Mouse (Mus musculus) kidney, adult 18-20 months (tissue): Measurements from ENCODE around the gene 1600014C10Rik.

ENCODE experiments used
- DNase-seq: peaks from one replicate; pipeline ENCODE4 v3.0.0; 2021

1600014C10Rik gene

DNA sequence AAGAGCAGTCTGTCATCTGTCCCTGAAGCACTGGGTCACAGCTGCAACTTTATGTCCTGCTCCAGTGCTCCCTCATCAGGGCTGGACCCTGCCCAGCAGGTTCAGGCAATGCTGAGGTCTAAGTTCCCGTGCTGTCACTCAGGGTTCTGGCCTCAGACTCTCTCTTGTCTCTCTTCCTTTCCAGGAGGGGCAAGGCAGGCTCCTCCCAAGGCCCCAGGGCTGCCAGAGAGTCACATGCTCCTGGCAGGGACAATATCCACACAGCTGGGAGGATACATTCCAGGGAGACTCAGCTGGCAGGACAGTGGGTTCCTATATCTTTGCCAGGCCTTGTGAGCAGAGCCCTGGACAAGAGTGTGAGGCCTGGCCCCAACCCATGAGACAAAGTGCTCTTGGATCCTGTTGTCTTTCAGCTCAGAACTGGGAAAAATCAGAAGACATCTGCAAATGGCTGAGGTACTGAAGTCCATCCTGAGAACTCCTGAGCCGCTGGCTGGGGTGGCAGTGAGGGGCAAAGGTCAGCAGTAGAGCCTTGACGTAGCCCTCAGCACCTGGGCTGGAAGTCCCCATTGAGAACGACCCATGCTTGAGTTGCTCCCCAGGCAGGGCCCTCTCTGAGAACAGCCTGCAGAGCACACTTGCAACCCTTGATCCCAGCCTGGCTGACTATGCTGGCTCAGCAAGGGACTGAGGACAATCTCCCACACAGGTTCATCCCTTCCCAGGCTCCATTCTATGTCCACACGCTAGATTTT lies 34.6 kb downstream of the 1600014C10Rik start:
- peak; percentile 94 for DNase-seq

DNA sequence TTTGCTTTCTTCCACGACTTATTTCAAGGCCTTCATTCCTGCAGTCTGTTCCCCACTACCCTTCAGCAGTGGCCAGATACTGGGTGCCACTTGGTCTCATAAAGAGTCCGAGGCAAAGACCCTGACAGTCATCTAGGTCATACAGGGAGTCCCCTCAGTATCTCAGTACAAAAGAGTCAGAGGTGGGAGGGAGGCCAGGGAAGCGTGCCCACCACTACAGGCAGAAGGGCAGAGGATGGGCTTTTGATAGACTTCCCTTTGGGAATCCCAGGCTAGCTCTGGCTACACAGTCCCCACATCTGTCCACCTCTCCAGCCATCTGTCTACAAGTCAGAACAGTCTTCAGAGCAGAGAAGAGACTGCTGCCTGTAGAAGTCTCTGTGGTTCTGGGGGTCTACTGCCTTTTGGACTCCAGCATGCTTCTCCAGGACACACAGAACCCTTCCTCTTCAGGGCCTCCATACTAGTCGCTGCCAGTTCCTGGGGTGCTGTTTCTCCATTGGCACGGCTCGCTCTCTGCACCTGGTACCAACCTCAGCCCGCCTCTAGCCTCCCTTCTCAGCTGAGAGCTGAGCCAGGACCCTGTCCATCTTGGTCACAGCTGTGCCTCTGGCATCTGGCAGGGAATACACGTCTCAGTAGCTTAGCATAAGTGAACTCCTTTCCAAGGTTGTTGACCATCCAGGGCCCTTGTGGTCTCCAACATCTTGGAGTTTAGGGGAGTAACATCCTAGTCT lies 35.8 kb downstream of the 1600014C10Rik start:
- no peak for DNase-seq

DNA sequence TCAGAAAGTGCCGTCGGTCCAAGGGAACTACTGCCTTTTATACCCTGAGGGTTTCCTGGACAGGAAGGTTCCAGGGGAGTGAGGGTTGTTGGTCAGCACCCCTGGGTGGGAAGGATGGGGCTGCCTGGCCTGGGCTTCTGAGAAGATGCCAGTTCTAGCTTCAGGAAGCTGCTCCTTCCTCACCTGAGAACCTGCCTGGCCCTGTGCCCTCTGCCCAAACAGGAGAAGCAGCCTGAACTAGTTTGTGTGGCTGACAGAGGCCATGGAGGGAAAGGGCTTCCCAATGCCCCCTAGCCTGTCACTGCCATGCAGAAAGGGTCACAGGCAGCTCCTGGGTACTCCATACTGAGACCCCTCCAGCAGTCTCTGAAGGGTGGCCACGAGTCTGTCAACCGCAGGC lies 36.5 kb downstream of the 1600014C10Rik start:
- no peak for DNase-seq

DNA sequence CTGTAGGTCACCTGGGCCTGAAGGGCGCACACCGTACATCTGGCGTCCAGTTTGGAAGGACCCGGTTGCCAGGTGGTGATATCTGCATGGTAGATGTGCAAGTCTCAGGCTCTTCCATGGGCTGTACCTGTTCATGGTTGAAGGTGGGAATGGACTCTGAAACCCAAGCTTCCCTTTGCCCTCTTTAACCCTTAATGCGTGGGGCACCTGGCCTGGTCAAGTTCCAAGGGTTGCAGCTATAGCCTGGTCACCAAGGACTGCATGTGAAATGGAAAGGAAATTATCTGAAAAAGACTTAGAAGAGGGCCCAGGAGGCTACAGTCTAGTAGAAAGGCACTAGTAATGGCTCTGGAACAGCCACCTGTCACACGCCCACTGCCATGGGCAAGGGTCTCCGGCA lies 37.8 kb downstream of the 1600014C10Rik start:
- no peak for DNase-seq

DNA sequence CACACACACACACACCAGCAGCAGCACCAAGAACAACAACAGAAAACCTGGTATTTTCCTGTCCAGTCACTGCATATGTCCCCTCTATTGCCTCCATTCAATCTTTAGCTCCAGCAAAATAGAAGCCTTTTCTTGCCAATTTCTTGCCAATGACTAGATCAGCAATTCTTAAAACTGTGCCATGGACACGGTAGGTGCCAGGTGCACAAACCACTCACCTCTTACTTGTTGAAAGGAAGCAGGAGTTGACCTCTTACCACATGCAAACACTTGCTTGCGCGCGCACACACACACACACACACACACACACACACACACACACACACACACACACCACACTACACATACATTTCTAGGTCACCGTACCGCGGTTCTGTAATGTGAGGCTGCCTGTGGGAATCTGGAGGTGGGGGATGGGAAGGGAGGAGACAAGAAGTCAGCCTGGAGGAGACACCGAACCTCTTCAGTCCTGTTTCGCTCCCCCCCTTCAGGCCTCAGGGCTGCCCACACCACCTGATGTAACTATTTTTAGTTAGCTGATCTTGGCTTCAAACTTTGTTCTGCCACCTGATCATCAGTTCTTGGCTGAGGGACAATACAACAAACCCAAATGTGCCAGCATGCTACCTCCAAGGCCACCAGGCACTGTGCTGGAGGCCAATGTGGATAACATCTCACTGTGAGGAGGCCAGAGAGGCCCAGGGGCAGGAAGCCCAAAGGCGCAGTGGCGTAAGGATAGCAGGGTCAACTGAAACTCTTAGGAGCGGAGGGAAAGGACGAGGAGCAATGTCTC lies 41.8 kb downstream of the 1600014C10Rik start:
- peak; percentile 45 for DNase-seq

DNA sequence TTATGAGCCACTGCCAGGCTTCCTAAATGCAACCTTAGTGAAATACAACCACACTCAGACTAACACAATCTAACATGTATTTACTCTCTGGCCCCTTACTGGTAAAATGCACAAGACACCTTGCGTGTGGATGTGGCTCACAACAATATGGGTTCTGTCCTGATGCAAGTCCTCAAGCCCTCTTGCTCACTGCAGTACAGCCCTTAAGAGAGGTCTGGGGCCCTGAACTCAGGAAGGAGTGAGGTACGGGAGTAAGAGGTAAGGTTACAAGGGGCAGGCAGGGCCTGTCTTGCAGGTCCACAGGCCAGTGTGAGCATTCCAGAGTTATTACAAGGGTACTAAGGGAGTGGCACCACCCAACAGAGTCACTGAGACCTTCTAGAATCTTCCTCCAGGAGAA lies 43.2 kb downstream of the 1600014C10Rik start:
- DNase-seq, result no peak

DNA sequence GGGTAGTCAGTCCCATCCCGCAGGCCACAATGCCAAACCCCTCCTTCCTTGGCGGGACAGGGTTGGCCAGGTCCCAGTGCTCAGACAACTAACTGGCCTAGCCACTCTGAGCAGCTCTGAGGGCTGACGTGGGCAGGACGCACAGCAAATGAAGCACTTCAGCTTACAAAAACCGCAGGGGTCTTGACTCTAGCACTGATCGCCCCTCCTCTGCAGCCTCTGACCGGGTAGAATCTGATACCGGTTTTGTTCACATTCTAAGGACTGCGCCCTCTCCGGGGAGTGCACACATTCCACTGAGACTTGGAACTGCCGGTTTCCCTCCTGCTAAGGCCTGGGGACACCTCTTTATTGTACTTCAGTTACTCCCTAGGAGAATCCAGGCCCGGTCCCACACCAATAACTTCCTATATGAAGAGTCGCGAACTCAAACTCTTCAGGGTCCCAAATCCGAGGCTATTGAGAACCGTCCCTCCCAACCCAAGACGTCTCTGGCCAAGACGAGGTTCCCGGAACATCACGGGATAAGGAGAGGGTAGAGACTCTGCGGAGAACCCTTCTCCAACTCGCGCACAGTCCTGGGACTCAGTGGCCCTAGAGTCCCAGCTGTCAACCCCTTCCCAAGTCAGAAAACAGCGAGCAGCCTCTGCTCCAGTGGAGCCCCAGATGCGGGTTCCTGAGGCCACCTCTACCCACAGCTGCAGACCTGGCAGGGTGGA lies 44.3 kb downstream of the 1600014C10Rik start:
- peak; percentile 81 for DNase-seq

DNA sequence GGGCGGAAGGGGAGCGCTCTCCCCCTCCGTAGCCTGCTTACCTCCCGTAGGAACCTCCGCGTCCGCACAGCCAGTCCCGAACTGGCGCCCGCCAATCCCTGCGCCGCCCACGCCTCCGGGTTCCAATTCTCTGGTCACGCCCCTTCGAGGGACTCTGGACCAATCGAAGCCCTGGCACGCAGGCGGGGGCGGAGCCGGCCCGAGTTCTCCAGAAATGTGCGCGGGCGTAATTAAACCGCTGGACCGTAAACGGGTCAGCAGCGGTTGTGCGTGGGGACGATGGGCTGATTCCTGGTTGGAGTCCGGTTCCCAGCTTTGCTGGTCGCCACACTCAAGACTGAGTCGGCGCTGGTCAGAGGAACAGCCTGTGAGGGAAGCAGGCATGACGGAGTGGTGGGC lies 44.9 kb downstream of the 1600014C10Rik start, which contains the start of gene Plekhf1:
Gene Plekhf1 (minus strand): TSS at position 117 of the 399 bp plus-strand sequence.
- DNase-seq, result peak; percentile 96

DNA sequence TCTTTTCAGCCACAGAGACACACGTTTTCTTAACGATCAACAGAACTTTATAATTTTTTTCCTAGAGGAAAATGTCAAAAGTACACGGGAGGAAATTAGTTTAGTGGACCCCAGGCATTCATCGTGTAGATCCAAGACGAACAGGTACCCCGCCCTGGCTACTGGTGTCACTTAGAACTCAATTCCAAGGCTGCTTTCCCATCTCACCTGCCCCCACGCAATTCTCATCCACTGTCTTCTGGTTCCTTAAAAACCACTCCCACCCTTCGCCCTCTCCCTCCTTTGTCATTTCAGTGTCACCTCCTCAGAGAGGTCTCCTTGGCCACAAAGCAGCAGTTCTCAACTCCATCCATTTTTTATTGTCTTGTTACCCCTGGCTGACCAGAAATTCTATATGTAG lies 45.3 kb downstream of the 1600014C10Rik start:
- DNase-seq, result no peak

DNA sequence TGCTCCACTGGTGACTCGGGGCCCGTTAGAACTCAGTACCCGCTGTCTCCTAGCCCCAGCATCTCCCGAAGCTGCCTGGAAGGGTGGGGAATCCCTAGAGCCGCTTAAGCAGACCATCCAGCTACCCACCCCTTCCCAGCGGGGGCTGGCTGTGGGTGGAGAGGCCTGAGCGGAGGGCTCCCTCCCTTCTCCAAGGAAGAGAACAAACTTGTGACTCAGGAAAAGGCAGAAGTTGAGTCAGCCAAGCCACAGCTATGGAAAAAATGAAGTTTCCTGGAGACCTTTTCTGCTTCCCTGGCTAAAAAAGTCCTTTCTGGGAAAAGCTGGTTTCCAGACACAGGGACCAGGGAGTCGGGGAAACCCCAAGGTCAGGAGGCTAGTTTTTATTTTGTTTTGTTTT lies 47.3 kb downstream of the 1600014C10Rik start:
- no peak for DNase-seq

DNA sequence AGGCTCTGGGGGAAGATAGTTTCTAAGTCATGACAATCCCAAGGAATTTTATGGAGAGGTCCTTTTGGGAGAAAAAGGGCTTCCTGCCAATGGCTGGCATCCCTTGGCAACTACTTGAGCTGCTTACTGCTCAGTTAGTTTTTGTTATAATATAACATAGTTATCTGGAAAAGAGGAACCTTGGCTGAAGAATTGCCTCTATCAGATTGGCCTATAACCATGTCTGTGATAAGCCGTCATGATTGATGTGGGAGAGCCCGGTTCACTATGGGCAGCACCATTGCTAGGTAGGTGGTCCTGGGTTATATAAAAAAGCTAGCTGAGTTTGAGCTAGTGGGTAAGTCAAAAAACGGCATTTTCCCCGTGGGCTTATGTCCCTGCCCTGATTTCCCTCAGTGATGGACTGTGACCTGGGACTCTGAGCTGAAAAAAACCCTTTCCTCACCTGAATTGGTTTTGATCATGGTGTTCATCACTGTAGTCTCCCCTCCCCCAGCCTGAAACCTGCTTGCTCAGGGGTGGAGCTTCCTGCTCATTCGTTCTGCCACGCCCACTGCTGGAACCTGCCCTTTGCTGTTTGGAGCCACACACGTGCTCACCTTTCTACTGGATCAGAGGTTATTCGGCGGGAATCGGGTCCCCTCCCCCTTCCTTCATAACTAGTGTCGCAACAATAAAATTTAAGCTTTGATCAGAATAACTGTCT lies 53.5 kb downstream of the 1600014C10Rik start:
- DNase-seq, result no peak

DNA sequence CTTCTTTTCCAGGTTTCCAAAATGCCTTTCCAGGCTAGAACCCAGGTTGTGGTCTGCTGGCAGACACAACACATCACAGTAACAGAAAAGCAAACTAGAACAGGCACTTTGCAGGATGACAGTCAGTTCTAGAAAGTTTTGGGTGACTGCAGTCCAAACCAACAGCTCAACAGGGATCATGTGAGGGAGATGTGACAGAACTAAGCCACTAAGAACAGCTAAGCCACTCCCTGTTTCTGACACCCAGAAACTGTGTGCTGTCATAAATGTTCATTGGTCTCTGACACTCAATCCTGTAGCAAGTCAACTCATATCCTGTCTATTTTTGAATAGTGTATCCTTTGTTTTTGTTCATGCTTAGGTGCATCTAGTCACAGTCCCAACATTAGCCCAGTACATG lies 54.1 kb downstream of the 1600014C10Rik start:
- DNase-seq, result no peak

DNA sequence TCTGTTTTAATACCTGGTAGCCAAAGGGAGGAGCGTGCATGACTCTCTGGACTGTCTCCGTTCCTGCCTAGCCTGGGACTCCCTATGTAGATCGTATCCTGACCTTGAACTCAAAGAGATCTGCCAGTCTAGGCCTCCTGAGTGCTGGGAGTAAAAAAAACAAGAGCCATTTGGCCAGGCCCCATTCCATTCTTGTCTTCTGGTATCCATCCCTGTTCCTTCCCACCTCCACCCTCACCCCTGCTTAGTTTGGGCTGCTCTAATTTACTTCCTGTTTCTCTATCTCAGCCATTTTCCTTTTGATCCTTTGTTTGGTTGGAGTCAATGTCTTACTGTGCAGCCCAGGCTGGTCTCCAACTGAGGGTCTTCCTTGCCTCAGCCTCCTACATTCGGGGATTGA lies 59.4 kb downstream of the 1600014C10Rik start:
- DNase-seq, result no peak
